Mouse (Mus musculus) heart, embryonic 14.5 days (tissue): ENCODE data around the gene Zfp385b. TPM values are rescaled to one million over a fixed set of nuclear protein-coding genes. Genes with fewer than 3 reads are reported as not detected.
"Not testable (repeated sequence)": the region's sequence is repeated elsewhere in the genome, so short reads cannot be mapped to it uniquely, and the experiment has no call there.

ENCODE experiments used
- ATAC-seq: fragments of 200-750 bp; cut with Nextera tagmentation; 2 replicates; pipeline ENCODE4 v1.8.0; 2017; ENCODE audit warnings: low read depth, moderate TSS enrichment; ENCODE audit not compliant: insufficient number of reproducible peaks, insufficient read depth, low FRiP score
- H3K27ac ChIP-seq, 2 experiments: fragments of 200-500 bp in 1 of 2; fragments of 300-500 bp in 1 of 2; sonication (generic) in 1 of 2; replicated peaks in 1 of 2; 2 replicates each; pipeline ENCODE4 v1.5.1; 2012 to 2014; ENCODE audit warnings: low read depth in 2 of 2, low read length in 2 of 2, control low read depth in 1 of 2, mild to moderate bottlenecking in 1 of 2, mixed read lengths in 1 of 2; ENCODE audit not compliant: control insufficient read depth in 1 of 2, insufficient read depth in 1 of 2
- H3K27me3 ChIP-seq: fragments of 300-500 bp; sonication (generic); 2 replicates; pipeline ENCODE4 v1.6.1; 2014; ENCODE audit warnings: mild to moderate bottlenecking, low read length, control low read depth; ENCODE audit not compliant: control insufficient read depth, insufficient read depth
- H3K36me3 ChIP-seq: fragments of 300-500 bp; sonication (generic); 2 replicates; pipeline ENCODE4 v1.6.1; 2014; ENCODE audit warnings: mild to moderate bottlenecking, control low read depth, low read length, mixed read lengths; ENCODE audit not compliant: control insufficient read depth, insufficient read depth
- H3K4me1 ChIP-seq, 2 experiments: fragments of 200-500 bp in 1 of 2; fragments of 300-500 bp in 1 of 2; sonication (generic) in 1 of 2; 2 replicates each; pipeline ENCODE4 v1.6.1; 2012 to 2014; ENCODE audit warnings: low read length in 2 of 2, control low read depth in 1 of 2, mixed read lengths in 1 of 2; ENCODE audit not compliant: control insufficient read depth in 2 of 2, insufficient read depth in 2 of 2
- H3K4me2 ChIP-seq: fragments of 300-500 bp; sonication (generic); 2 replicates; pipeline ENCODE4 v1.6.1; 2014; ENCODE audit warnings: mild to moderate bottlenecking, low read length
- H3K4me3 ChIP-seq, 2 experiments: fragments of 200-500 bp in 1 of 2; fragments of 300-500 bp in 1 of 2; sonication (generic) in 1 of 2; 2 replicates each; pipeline ENCODE4 v1.5.1; 2012 to 2014; ENCODE audit warnings: low read length in 2 of 2, mild to moderate bottlenecking in 2 of 2, control low read depth in 1 of 2, low read depth in 1 of 2, moderate library complexity in 1 of 2; ENCODE audit not compliant: control insufficient read depth in 1 of 2, insufficient read depth in 1 of 2
- H3K9ac ChIP-seq: fragments of 300-500 bp; sonication (generic); 2 replicates; pipeline ENCODE4 v1.6.1; 2014; ENCODE audit warnings: mild to moderate bottlenecking, low read length
- H3K9me3 ChIP-seq: fragments of 300-500 bp; sonication (generic); 2 replicates; pipeline ENCODE4 v1.6.1; 2016; ENCODE audit warnings: low read length, control low read depth; ENCODE audit not compliant: control insufficient read depth
- WGBS: fragments of 180-500 bp; shearing (Covaris S2); extraction: QIAGEN DNeasy Blood & Tissue Kit; methylation state at CpG from one replicate; pipeline ENCODE4 v1.1.7; 2014; 5-methylcytosine and 5-hydroxymethylcytosine counted together
- polyA plus RNA-seq: library from polyadenylated mRNA; unstranded; fragments of >200 nt; fragmentation: Nextera tagmentation; extraction: Ambion mirVana; gene quantifications from 2 replicates; pipeline ENCODE4 v1.2.1, GENCODE M21; 2014

The Zfp385b gene
- polyA plus RNA-seq, 1 experiment from 2014 or later, result 3.0 TPM

GRCm38 (mm10) chr2:77460011-77460410 is 359.4 kb downstream of the Zfp385b start:
- H3K4me2 ChIP-seq, result no peak overlapping the region
- no peak overlapping the region for H3K4me3 ChIP-seq
- H3K9me3 ChIP-seq, result no peaks in the 10 kb centered on the region
- no peaks in the 10 kb centered on the region for H3K27me3 ChIP-seq
- no peak overlapping the region for H3K27ac ChIP-seq
- ATAC-seq, result no peak
- WGBS, result 59% methylated on average over 6 of the region's 6 CpGs
- no peak overlapping the region for H3K9ac ChIP-seq
- peaks cover 0 to 10% of the 10 kb centered on the region in 2 experiments; a peak in 2 of 4 replicates for H3K4me1 ChIP-seq
- H3K36me3 ChIP-seq, result no peaks in the 10 kb centered on the region

- Histone ChIP-seq H3K27me3 (no peaks in the 10 kb centered on the region), H3K9me3 (no peaks in the 10 kb centered on the region), H3K36me3 (no peaks in the 10 kb centered on the region), H3K4me1 (peaks cover 5 to 23% of the 10 kb centered on the region in 2 experiments; a peak in 3 of 4 replicates), H3K4me3 (no peak overlapping the region), H3K4me2 (no peak overlapping the region), H3K27ac (no peak overlapping the region), H3K9ac (no peak overlapping the region)
- WGBS, result 91% methylated on average over 6 of the region's 6 CpGs
- no peak for ATAC-seq
Measured at GRCm38 (mm10) chr2:77458431-77458830, 361.0 kb downstream of the Zfp385b start.

DNA sequence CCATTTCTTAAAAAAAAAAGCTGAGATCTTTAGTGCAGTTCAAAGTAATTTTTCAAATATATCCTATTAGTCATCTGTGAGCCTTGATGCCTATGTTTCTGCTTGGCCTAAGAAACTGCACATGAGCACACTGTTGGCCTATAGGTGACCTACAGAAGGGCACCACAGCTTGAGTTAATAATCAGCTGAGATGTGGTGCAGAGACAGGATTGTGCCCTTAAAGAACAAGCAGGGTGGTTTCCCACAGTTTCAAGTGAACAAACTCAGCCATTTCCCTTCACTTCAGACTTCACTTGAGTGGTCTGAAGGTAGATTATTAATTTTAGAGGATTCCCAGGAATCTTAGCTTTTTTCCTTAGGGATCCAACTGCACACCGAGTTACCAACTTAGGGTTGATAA is 362.3 kb downstream of the Zfp385b start:
- no peak overlapping the region for H3K4me3 ChIP-seq
- no peak overlapping the region for H3K27ac ChIP-seq
- H3K4me2 ChIP-seq, result no peak overlapping the region
- H3K36me3 ChIP-seq, result no peaks in the 10 kb centered on the region
- ATAC-seq, result no peak
- H3K9me3 ChIP-seq, result no peaks in the 10 kb centered on the region
- 16% methylated on average over 1 of the region's 1 CpGs for WGBS
- no peaks in the 10 kb centered on the region for H3K27me3 ChIP-seq
- peaks cover 5 to 25% of the 10 kb centered on the region in 2 experiments; a peak in 3 of 4 replicates for H3K4me1 ChIP-seq
- H3K9ac ChIP-seq, result no peak overlapping the region

DNA sequence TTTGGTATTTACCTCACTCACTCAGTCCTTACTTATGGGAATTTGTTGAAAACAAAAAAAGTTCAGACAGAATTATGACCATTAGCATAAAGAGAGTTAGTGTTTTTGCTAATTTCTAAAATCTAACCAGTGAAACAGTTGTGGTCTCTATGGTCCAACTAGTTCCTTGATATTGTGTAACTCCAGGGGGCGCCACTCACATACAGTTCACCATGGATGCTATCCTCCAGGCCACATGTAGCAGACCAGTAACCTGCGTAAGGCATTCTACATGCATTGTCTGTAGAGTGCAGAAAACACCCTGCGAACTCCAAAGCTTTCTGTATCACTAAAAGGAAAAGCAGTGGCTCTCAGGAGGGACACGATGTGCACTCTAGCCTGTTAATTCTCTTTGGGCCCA is 362.8 kb downstream of the Zfp385b start:
- Histone ChIP-seq H3K9ac (no peak overlapping the region), H3K27ac (no peak overlapping the region), H3K9me3 (no peaks in the 10 kb centered on the region), H3K27me3 (no peaks in the 10 kb centered on the region), H3K36me3 (no peaks in the 10 kb centered on the region), H3K4me2 (no peak overlapping the region), H3K4me3 (no peak overlapping the region), H3K4me1 (peaks cover 5 to 25% of the 10 kb centered on the region in 2 experiments; a peak in 3 of 4 replicates)
- 46% methylated on average over 4 of the region's 4 CpGs for WGBS
- no peak for ATAC-seq

DNA sequence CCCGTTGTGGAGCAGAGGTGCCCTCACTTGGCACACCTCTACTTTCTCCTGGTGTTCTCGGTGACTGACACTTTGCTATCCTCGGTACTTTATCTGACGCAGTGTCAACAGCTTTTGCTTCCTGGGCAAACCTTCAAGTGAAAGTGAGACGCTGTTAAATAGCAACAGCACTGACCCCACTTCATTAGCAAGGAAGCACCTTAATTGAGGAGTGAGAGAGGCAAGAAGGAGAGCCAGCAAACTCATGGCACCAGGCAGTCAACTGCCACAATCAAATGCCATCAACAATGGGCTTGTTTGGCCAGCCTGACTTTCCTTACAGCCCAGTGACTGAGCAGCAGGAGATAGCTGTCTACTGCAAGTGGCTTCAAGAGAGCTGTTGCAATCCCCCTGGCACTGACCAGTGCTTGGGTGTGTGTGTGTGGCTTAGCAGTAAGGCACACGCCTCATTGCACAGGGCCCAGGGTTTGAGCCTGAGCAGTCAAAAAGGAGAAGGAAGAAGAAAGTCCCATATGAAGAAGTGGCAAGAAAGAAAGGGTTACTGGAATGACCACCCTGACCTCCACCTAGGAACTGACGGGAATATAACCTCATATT is 365.0 kb downstream of the Zfp385b start:
- no peak for ATAC-seq
- peaks cover 5 to 17% of the 10 kb centered on the region in 2 experiments; a peak in 3 of 4 replicates for H3K4me1 ChIP-seq
- no peaks in the 10 kb centered on the region for H3K9me3 ChIP-seq
- no peak overlapping the region for H3K27ac ChIP-seq
- peak overlapping the region; percentile 39 for H3K4me2 ChIP-seq
- 35% methylated on average over 7 of the region's 7 CpGs for WGBS
- no peaks in the 10 kb centered on the region for H3K27me3 ChIP-seq
- no peak overlapping the region for H3K9ac ChIP-seq
- no peaks in the 10 kb centered on the region for H3K36me3 ChIP-seq
- H3K4me3 ChIP-seq, result no peak overlapping the region

DNA sequence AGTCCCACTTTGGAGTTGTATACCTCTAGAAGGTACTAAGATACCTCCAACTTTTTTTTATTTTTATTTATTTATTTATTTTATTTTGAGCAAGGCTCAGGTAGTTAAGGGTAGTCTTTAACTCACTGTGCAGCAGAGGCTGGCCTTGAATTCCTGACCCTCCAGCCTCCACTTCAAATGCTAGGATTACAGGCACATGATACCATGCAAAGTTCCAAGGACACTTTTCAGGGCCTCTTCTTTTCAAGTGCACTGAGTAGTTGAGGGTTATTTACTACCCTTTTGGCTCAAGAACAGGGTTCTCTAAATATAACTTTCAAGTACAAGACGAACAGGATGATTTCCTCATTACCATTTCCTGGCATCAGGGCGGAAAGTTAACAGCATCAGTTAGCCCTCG is 365.7 kb downstream of the Zfp385b start:
- WGBS, result 10% methylated on average over 3 of the region's 3 CpGs
- no peak overlapping the region for H3K4me3 ChIP-seq
- no peak for ATAC-seq
- H3K27me3 ChIP-seq, result no peaks in the 10 kb centered on the region
- H3K36me3 ChIP-seq, result no peaks in the 10 kb centered on the region
- H3K27ac ChIP-seq, result no peak overlapping the region
- no peaks in the 10 kb centered on the region for H3K9me3 ChIP-seq
- H3K9ac ChIP-seq, result no peak overlapping the region
- peaks cover 5 to 15% of the 10 kb centered on the region in 2 experiments; a peak in 3 of 4 replicates for H3K4me1 ChIP-seq
- peak overlapping the region; percentile 39 for H3K4me2 ChIP-seq

DNA sequence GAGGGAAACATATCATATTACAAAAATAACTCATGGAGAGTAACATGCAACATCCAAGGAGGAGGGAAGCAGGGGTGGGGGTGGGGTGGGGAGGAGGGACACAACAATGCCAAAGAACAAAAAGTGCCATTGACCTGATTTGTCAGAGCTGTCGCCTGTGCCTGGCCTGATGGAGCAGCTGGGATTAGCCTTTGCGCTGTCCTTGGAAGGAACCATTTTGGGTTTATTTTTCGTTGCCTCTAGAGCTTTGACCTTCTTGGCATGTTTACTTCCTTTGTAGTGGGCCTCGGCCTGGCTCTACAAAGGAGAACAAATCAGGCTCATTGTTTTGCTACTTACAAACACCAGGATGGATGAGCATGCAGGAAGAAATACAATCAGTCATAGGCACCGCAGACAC is 369.4 kb downstream of the Zfp385b start:
- not testable (repeated sequence) for H3K9me3 ChIP-seq, H3K27me3 ChIP-seq, H3K9ac ChIP-seq, H3K36me3 ChIP-seq, ATAC-seq, H3K4me3 ChIP-seq, H3K27ac ChIP-seq, H3K4me2 ChIP-seq
- WGBS, result 71% methylated on average over 5 of the region's 5 CpGs
- peaks cover 5 to 15% of the 10 kb centered on the region in 2 experiments; a peak in 3 of 4 replicates for H3K4me1 ChIP-seq

GRCm38 (mm10) chr2:77448951-77449480 is 370.4 kb downstream of the Zfp385b start:
- H3K4me2 ChIP-seq, result no peak overlapping the region
- 24% methylated on average over 8 of the region's 8 CpGs for WGBS
- H3K4me1 ChIP-seq, result peaks cover under 1 to 8% of the 10 kb centered on the region in 2 experiments; a peak in 3 of 4 replicates
- no peak overlapping the region for H3K9ac ChIP-seq
- H3K27me3 ChIP-seq, result no peaks in the 10 kb centered on the region
- no peak overlapping the region for H3K4me3 ChIP-seq
- no peaks in the 10 kb centered on the region for H3K36me3 ChIP-seq
- no peak overlapping the region for H3K27ac ChIP-seq
- H3K9me3 ChIP-seq, result no peaks in the 10 kb centered on the region
- no peak for ATAC-seq
